Mouse (Mus musculus): ENCODE results near the gene Stk39.

GRCm38 (mm10) chr2:68387824-68388582 lies 84.1 kb downstream of the Stk39 start:
- TF ChIP-seq POLR2A (IDR thresholded peaks at IDR 0.05; ENCODE audit: low read depth, low read length): no peak
- no peak for TF ChIP-seq CTCF (IDR thresholded peaks at IDR 0.05; ENCODE audit: borderline replicate concordance, insufficient read depth, low read length)
